Mouse (Mus musculus) thymus, adult 2 months (tissue): ENCODE data around the gene Copz2.

Experiments used
- CTCF ChIP-seq: fragments of 200-500 bp; IDR thresholded peaks from 2 replicates; pipeline ENCODE4 v1.5.1; 2012; ENCODE audit warnings: mild to moderate bottlenecking, control low read depth, low read length, moderate library complexity, borderline replicate concordance; ENCODE audit not compliant: control insufficient read depth, poor library complexity, insufficient read depth; ENCODE audit errors: extremely low read depth
- POLR2A ChIP-seq: fragments of 200-500 bp; IDR thresholded peaks from 2 replicates; pipeline ENCODE4 v1.6.1; 2012; ENCODE audit warnings: mild to moderate bottlenecking, low read length, control low read depth, moderate library complexity; ENCODE audit not compliant: control insufficient read depth, poor library complexity, insufficient read depth; ENCODE audit errors: extremely low read depth

- TF ChIP-seq CTCF = no peak
- TF ChIP-seq POLR2A = no peak
Measured at GRCm38 (mm10) chr11:96815895-96816294, 33.8 kb upstream of the Copz2 start.
